Mouse (Mus musculus) Patski (cell line): ENCODE data around the gene Itpr2. TPM values are rescaled to one million over a fixed set of nuclear protein-coding genes. Genes with fewer than 3 reads are reported as not detected.

Source experiments
- ATAC-seq: fragments of 100-300 bp; one replicate; pipeline ENCODE4 v1.8.0; 2021
- CTCF ChIA-PET: fragments of 350-600 bp; sonication (Branson Sonifier 250); formaldehyde crosslinking; loops from one replicate; lab custom pipeline; 2022; ENCODE audit warnings: inconsistent platforms; lab: Charles Lee
- POLR2A ChIA-PET: fragments of 350-600 bp; sonication (Branson Sonifier 250); formaldehyde crosslinking; loops from one replicate; lab custom pipeline; 2022; ENCODE audit warnings: antibody characterized with exemption, inconsistent platforms; lab: Charles Lee
- DNase-seq: peaks from one replicate; pipeline ENCODE4 v3.0.0-alpha.2; 2011; ENCODE audit warnings: low read depth, low spot score
- H3K27me3 ChIP-seq: fragments of 371-371 bp; one replicate; pipeline ENCODE4 v1.5.1; 2021
- CTCF ChIP-seq: fragments of 100-300 bp; IDR thresholded peaks from one replicate; pipeline ENCODE4 v1.5.1; 2021
- in situ Hi-C: fragments of 300-500 bp; cut with MboI; formaldehyde crosslinking; loops from 3 replicates; pipeline ENCODE4 v1.11.1; 2018; ENCODE audit warnings: low pct_unique_long_range_greater_than_20kb, mixed read lengths
- polyA plus RNA-seq: library from polyadenylated mRNA; unstranded; gene quantifications from one replicate; pipeline ENCODE4 v1.2.3, GENCODE M21; 2021

Itpr2 gene
- polyA plus RNA-seq, 1 experiment from 2014 or later, result 12.7 TPM

- in situ Hi-C loops, result loop anchor here (5.0 kb wide), 1 partner anchor 522 kb away; no protein-coding TSS in a partner anchor
- no peak for DNase-seq
- TF ChIP-seq CTCF, result no peak
- ChIA-PET CTCF (interaction anchor here (0.7 to 2.6 kb wide), 9 partner anchors 8 to 514 kb away, joined by 3 to 8 read pairs (median 3); no protein-coding TSS in a partner anchor), POLR2A (no interaction called here)
- no peak for ATAC-seq
- H3K27me3 ChIP-seq, result no peaks in the 10 kb centered on the region
These were observed 158.2 kb downstream of the Itpr2 start for GRCm38 (mm10) chr6:146343671-146344384.

- no peak for TF ChIP-seq CTCF
- ATAC-seq (no peak), DNase-seq (no peak)
- in situ Hi-C loops, result loop anchor here (5.0 kb wide), 1 partner anchor 521 kb away; no protein-coding TSS in a partner anchor
- H3K27me3 ChIP-seq, result no peaks in the 10 kb centered on the region
- POLR2A ChIA-PET, result no interaction called here
- CTCF ChIA-PET, result interaction anchor here (1.1 to 2.6 kb wide), 7 partner anchors 9 to 23 kb away, joined by 3 to 8 read pairs (median 3); no protein-coding TSS in a partner anchor
These were observed 159.0 kb downstream of the Itpr2 start for GRCm38 (mm10) chr6:146342995-146343394.

GRCm38 (mm10) chr6:146341934-146342333 lies 160.1 kb downstream of the Itpr2 start:
- in situ Hi-C loops, result loop anchor here (5.0 kb wide), 1 partner anchor 520 kb away; no protein-coding TSS in a partner anchor
- TF ChIP-seq CTCF, result no peak
- DNase-seq, result no peak
- CTCF ChIA-PET, result interaction anchor here (1.2 to 1.5 kb wide), 4 partner anchors 11 to 19 kb away, joined by 3 to 5 read pairs (median 3); no protein-coding TSS in a partner anchor
- no peak for ATAC-seq
- H3K27me3 ChIP-seq, result no peaks in the 10 kb centered on the region
- POLR2A ChIA-PET, result no interaction called here

GRCm38 (mm10) chr6:146341413-146341812 lies 160.6 kb downstream of the Itpr2 start:
- H3K27me3 ChIP-seq, result no peaks in the 10 kb centered on the region
- in situ Hi-C loops, result loop anchor here (5.0 kb wide), 1 partner anchor 519 kb away; no protein-coding TSS in a partner anchor
- no peak for TF ChIP-seq CTCF
- ATAC-seq (no peak), DNase-seq (no peak)
- POLR2A ChIA-PET, result no interaction called here
- CTCF ChIA-PET, result interaction anchor here (1.2 to 1.6 kb wide), 4 partner anchors 10 to 25 kb away, joined by 3 to 4 read pairs (median 3); no protein-coding TSS in a partner anchor

GRCm38 (mm10) chr6:146340951-146341350 lies 161.1 kb downstream of the Itpr2 start:
- CTCF ChIA-PET, result interaction anchor here (1.2 to 1.8 kb wide), 3 partner anchors 18 to 508 kb away, joined by 3 to 4 read pairs (median 4); no protein-coding TSS in a partner anchor
- POLR2A ChIA-PET, result no interaction called here
- H3K27me3 ChIP-seq, result no peaks in the 10 kb centered on the region
- DNase-seq, result no peak
- TF ChIP-seq CTCF, result no peak
- in situ Hi-C loops, result loop anchor here (5.0 kb wide), 1 partner anchor 519 kb away; no protein-coding TSS in a partner anchor
- ATAC-seq, result no peak

- ChIA-PET CTCF (interaction anchor here (0.8 to 1.8 kb wide), 6 partner anchors 10 to 511 kb away, joined by 3 to 4 read pairs (median 4); no protein-coding TSS in a partner anchor), POLR2A (no interaction called here)
- ATAC-seq (no peak), DNase-seq (no peak)
- no peaks in the 10 kb centered on the region for H3K27me3 ChIP-seq
- in situ Hi-C loops, result loop anchor here (5.0 kb wide), 1 partner anchor 517 kb away; no protein-coding TSS in a partner anchor
- peak; percentile 69 for TF ChIP-seq CTCF
These were observed 162.2 kb downstream of the Itpr2 start for GRCm38 (mm10) chr6:146339779-146340178.

GRCm38 (mm10) chr6:146337237-146337636 lies 164.8 kb downstream of the Itpr2 start:
- POLR2A ChIA-PET, result no interaction called here
- in situ Hi-C loops, result no loop called here
- no peak for DNase-seq

GRCm38 (mm10) chr6:146335191-146335590 lies 166.8 kb downstream of the Itpr2 start:
- DNase-seq, result no peak
- CTCF ChIA-PET, result interaction anchor here (0.7 to 2.5 kb wide), 7 partner anchors 8 to 141 kb away, joined by 3 to 8 read pairs (median 4); no protein-coding TSS in a partner anchor
- no peaks in the 10 kb centered on the region for H3K27me3 ChIP-seq
- in situ Hi-C loops, result no loop called here
- POLR2A ChIA-PET, result interaction anchor here (0.5 kb wide), 1 partner anchor 488 kb away, joined by 3 read pairs; no protein-coding TSS in a partner anchor
- no peak for ATAC-seq
- no peak for TF ChIP-seq CTCF

More at GRCm38 (mm10) chr6:146337237-146337636, 164.8 kb downstream of the Itpr2 start:
- no peaks in the 10 kb centered on the region for H3K27me3 ChIP-seq
- TF ChIP-seq CTCF, result no peak
- CTCF ChIA-PET, result no interaction called here
- no peak for ATAC-seq

- in situ Hi-C loops, result no loop called here
- ATAC-seq (no peak), DNase-seq (no peak)
- ChIA-PET CTCF (interaction anchor here (1.4 to 2.5 kb wide), 2 partner anchors 10 kb away, joined by 5 to 8 read pairs; no protein-coding TSS in a partner anchor), POLR2A (no interaction called here)
- TF ChIP-seq CTCF, result no peak
- H3K27me3 ChIP-seq, result no peaks in the 10 kb centered on the region
These were observed 168.5 kb downstream of the Itpr2 start for GRCm38 (mm10) chr6:146333506-146333905.

- in situ Hi-C loops, result no loop called here
- TF ChIP-seq CTCF, result no peak
- CTCF ChIA-PET, result interaction anchor here (1.0 to 1.6 kb wide), 2 partner anchors 11 to 13 kb away, joined by 3 to 6 read pairs; no protein-coding TSS in a partner anchor
- no peaks in the 10 kb centered on the region for H3K27me3 ChIP-seq
- ATAC-seq (no peak), DNase-seq (no peak)
- POLR2A ChIA-PET, result no interaction called here
These were observed 170.9 kb downstream of the Itpr2 start for GRCm38 (mm10) chr6:146331017-146331669.
